Mouse (Mus musculus): ENCODE results near the gene Fmnl1.

GRCm38 (mm10) chr11:103172392-103173040, 1.6 kb downstream of the Fmnl1 start:
- TF ChIP-seq CTCF (IDR thresholded peaks at IDR 0.05; ENCODE audit: low read depth) = no peak
- TF ChIP-seq EP300 (IDR thresholded peaks at IDR 0.05; ENCODE audit: low read depth) = no peak

Measured in liver, postnatal 0 days (tissue).